Mouse (Mus musculus) heart, embryonic 10.5 days (tissue): ENCODE data around the gene Rita1. TPM values are rescaled to one million over a fixed set of nuclear protein-coding genes. Genes with fewer than 3 reads are reported as not detected.

Source experiments
- DNase-seq: peaks from one replicate; pipeline ENCODE4 v3.0.0-alpha.2; 2017; ENCODE audit warnings: low spot score
- H3K27ac ChIP-seq: fragments of 300-500 bp; sonication (generic); 2 replicates; pipeline ENCODE4 v1.5.1; 2016; ENCODE audit warnings: mild to moderate bottlenecking
- H3K27me3 ChIP-seq: fragments of 300-500 bp; sonication (generic); 2 replicates; pipeline ENCODE4 v1.6.1; 2016; ENCODE audit warnings: mild to moderate bottlenecking; ENCODE audit not compliant: poor library complexity, insufficient read depth, severe bottlenecking
- H3K36me3 ChIP-seq: fragments of 300-500 bp; sonication (generic); 2 replicates; pipeline ENCODE4 v1.6.1; 2016; ENCODE audit warnings: mild to moderate bottlenecking, moderate library complexity
- H3K4me1 ChIP-seq: fragments of 300-500 bp; sonication (generic); 2 replicates; pipeline ENCODE4 v1.6.1; 2016; ENCODE audit warnings: mild to moderate bottlenecking
- H3K4me3 ChIP-seq: fragments of 300-500 bp; sonication (generic); 2 replicates; pipeline ENCODE4 v1.5.1; 2016; ENCODE audit warnings: mild to moderate bottlenecking, moderate library complexity
- H3K9me3 ChIP-seq: fragments of 300-500 bp; sonication (generic); 2 replicates; pipeline ENCODE4 v1.6.1; 2016; ENCODE audit warnings: mild to moderate bottlenecking, moderate library complexity
- WGBS: fragments of 180-500 bp; shearing (Covaris S2); methylation state at CpG from one replicate; pipeline ENCODE4 v1.1.7; 2016; 5-methylcytosine and 5-hydroxymethylcytosine counted together
- polyA plus RNA-seq: library from polyadenylated mRNA; unstranded; fragments of >200 nt; fragmentation: Nextera tagmentation; extraction: Ambion mirVana; gene quantifications from 2 replicates; pipeline ENCODE4 v1.2.1, GENCODE M21; 2016

Gene Rita1
- polyA plus RNA-seq, 1 experiment from 2014 or later = 11.0 TPM

DNA sequence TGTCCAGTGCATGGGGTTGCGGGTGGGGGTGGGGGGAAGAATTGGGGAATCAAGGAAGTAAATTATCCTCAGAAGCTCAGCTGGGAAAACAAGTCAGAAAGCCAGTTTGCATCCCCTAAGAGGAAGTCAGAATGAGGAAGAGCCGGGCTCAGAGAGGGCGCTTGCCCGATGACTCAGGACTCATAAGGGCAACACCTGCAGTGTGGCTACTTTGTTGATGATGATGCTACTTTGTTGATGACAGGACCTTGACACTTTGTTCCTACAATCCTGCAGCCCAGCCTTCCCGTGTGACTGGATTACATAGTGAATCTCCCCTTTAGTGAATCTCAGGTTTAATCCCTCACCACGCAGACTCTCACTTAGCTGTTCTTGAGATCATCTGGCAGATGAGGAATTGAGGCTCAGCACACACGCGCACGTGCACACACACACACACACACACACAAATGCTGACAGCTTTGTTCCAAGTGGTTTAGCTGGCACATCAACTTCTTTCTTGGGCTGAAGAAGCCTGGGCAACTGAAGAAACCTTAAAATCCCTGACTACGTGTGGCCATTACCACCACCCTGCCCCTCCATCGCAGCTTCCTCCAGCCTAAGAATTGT, 42.0 kb downstream of the Rita1 start:
- WGBS = 86% methylated on average over 11 of the region's 11 CpGs
- H3K4me3 ChIP-seq = no peak overlapping the region
- no peak for DNase-seq
- H3K9me3 ChIP-seq = no peaks in the 10 kb centered on the region
- peaks cover 78% of the 10 kb centered on the region for H3K4me1 ChIP-seq
- no peak overlapping the region for H3K27ac ChIP-seq
- H3K36me3 ChIP-seq = no peaks in the 10 kb centered on the region
- 0 out of 2 replicates have a peak, but pooled peaks cover 6% of the 10 kb centered on the region for H3K27me3 ChIP-seq

DNA sequence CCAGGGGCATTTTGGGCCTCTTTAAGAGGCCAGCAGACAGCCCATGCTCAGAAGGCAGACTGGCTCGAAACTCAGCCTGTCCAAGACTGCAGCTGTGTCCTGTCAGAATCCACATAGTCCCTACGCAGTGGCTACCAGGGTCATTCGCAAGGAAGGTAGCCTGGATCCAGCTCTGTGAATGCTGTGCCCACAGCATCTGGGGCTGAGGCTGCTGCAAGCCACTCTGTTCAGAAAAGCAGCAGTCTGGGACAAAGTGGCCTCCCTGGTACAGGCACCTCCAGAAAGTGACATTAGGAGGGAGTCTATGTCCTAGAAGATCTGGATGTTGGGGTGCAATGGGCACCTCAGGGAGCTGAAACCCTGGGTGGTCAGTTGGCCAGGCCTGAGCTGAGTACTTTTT, 42.6 kb downstream of the Rita1 start:
- WGBS = 75% methylated on average over 3 of the region's 3 CpGs
- 0 out of 2 replicates have a peak, but pooled peaks cover 6% of the 10 kb centered on the region for H3K27me3 ChIP-seq
- H3K9me3 ChIP-seq = no peaks in the 10 kb centered on the region
- DNase-seq = no peak
- peaks cover 78% of the 10 kb centered on the region for H3K4me1 ChIP-seq
- no peak overlapping the region for H3K4me3 ChIP-seq
- no peak overlapping the region for H3K27ac ChIP-seq
- no peaks in the 10 kb centered on the region for H3K36me3 ChIP-seq

DNA sequence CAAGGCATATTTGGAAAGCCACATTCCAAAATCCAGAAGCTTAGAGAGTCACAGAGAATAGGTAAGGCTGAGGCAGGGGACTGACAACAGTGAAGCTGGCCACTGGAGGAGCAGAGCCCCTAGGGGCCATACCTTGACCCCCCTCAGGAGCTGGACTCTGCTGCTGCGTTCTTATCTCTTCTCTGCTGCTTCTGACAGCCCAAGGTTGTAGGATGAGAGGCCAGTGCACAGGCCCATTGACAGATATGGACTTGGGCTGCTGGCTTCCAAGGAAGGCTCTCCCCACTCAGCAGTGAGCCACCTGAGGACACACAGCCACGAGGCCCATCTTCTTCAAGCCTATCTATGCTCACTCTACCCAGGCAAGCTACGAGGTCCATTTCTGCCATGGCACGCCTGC, 43.4 kb downstream of the Rita1 start:
- Histone ChIP-seq H3K4me1 (peaks cover 78% of the 10 kb centered on the region), H3K27me3 (0 out of 2 replicates have a peak, but pooled peaks cover 6% of the 10 kb centered on the region), H3K4me3 (no peak overlapping the region), H3K36me3 (no peaks in the 10 kb centered on the region), H3K27ac (peak overlapping the region; percentile 82; the same call in 1 of the 2 replicates), H3K9me3 (no peaks in the 10 kb centered on the region)
- no peak for DNase-seq
- 63% methylated on average over 4 of the region's 4 CpGs for WGBS

DNA sequence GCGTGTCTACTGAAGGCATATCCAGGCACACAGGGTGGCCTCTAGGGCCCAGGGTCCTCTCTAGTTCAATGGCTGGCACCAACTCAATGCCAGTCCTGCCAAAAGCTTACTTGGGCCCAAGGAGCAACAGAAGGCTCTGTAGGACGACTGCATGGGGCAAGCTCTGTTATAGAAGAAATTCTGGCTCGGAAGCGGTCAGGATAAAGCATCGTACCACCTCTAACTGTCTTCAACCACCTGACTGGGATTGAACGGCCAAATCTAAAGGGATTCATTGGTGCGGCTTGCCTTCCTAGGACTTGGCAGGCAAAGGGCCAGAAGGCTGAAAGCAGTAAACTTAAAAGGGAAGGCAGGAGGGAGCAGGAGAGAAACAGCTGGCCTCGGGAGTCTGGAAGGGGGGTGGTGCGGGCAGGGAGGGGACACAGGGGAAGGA, 44.0 kb downstream of the Rita1 start:
- WGBS = 72% methylated on average over 9 of the region's 9 CpGs
- DNase-seq = no peak
- Histone ChIP-seq H3K27ac (peak overlapping the region; percentile 82), H3K36me3 (no peaks in the 10 kb centered on the region), H3K4me1 (peaks cover 84% of the 10 kb centered on the region), H3K4me3 (no peak overlapping the region), H3K27me3 (0 out of 2 replicates have a peak, but pooled peaks cover 6% of the 10 kb centered on the region), H3K9me3 (no peaks in the 10 kb centered on the region)

DNA sequence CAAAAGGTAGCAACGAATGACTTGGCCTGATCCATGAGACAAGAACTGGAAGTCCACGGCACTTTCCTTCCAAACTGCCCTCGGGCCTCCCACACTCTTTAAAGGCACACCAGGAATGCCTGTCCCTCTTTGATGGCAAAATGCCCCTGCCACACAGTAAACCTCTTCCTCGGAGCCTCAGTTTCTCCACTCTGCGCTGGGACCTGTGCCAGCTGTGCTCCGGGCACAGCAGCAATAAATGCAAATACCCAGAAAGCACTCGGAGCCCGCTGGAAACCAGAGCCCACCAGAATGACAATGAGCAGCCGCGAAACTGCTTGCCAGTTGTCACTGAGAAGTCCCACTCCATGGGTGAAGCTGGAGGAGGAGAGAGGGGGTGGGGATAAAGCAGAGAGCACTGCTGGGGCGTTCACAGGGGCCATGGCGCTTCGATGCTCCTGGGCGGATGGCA, 44.6 kb downstream of the Rita1 start:
- peak overlapping the region; percentile 82 for H3K27ac ChIP-seq
- DNase-seq = no peak

DNA sequence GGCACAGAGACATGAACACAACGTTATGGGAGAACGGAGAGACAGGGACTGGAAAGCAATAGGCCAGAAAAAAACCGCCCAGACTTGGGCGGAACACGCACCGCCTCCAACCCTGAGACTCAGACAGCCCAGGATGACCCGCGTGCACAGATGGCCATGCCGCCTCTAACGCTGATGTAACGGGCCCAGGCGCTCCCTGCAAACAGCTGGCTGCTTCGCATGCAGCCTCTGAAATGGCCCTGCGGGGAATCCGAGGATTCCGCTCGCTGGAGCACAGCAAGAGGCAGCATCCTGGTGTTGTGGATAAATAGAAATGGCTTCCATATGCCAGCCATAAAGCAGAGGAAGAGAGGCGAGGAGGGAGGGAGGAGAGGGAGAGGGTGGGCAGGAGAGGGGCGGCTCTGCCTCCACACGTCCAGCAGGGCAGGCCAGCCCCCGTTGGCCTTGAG, 45.1 kb downstream of the Rita1 start:
- Histone ChIP-seq H3K4me3 (no peak overlapping the region; the same call in 1 of the 2 replicates), H3K27ac (peak overlapping the region; percentile 82), H3K27me3 (0 out of 2 replicates have a peak, but pooled peaks cover 6% of the 10 kb centered on the region), H3K4me1 (peaks cover 92% of the 10 kb centered on the region), H3K36me3 (no peaks in the 10 kb centered on the region), H3K9me3 (no peaks in the 10 kb centered on the region)
- WGBS = 44% methylated on average over 21 of the region's 21 CpGs
- no peak for DNase-seq

More for the DNA sequence above, 44.6 kb downstream of the Rita1 start:
- 0 out of 2 replicates have a peak, but pooled peaks cover 6% of the 10 kb centered on the region for H3K27me3 ChIP-seq
- H3K9me3 ChIP-seq = no peaks in the 10 kb centered on the region
- no peaks in the 10 kb centered on the region for H3K36me3 ChIP-seq
- H3K4me3 ChIP-seq = no peak overlapping the region; the same call in 1 of the 2 replicates
- H3K4me1 ChIP-seq = peaks cover 90% of the 10 kb centered on the region
- WGBS = 64% methylated on average over 14 of the region's 14 CpGs

DNA sequence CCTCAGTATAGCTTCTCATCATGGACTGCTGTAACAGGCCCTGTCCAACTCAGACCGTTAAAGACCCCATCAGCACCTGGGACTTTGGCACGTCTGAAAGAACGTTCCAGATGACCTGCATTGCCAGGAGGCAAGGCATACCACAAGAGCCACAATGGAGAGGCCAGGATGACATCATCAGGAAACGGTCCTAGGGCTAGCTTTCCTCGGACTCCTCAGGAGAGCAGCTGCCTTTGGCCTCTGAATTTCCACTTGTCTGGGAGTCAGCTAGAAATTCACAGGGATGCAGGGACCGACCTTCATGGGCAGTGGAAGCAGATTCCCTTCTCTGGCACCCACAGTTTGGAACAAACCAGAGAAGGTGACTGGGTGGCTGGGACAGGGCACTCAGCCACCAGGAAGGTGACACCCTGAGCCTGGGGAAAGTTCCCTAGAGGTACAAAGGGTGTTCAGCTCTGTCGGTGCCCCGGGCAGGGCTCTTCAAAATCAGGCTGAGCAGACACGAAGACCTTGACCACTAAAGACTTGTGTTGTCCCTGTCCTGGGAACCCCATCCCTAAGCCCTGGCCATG, 45.6 kb downstream of the Rita1 start:
- H3K4me1 ChIP-seq = peaks cover 89% of the 10 kb centered on the region
- 0 out of 2 replicates have a peak, but pooled peaks cover 6% of the 10 kb centered on the region for H3K27me3 ChIP-seq
- no peaks in the 10 kb centered on the region for H3K9me3 ChIP-seq
- DNase-seq = no peak
- H3K27ac ChIP-seq = peak overlapping the region; percentile 82
- 44% methylated on average over 9 of the region's 9 CpGs for WGBS
- no peak overlapping the region for H3K4me3 ChIP-seq
- H3K36me3 ChIP-seq = no peaks in the 10 kb centered on the region

DNA sequence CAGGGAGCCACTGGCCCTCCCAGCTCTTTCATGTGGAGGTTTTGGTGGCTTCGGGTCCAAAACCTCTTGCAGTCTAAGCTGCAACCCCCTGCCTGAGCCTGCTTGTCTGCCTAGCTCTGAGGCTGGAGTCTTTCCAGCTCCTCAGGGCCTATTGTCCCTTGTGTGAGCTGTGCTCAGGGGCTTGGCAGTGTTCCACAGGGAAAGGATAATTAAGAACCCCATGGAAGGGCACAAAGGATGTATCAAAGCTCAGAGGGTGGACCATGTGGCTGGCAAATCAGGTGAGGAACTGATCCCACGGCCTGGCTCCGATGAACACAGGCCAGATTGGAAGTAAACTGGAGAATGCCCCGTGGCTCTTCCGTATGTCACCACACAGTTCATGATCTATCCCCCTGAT, 46.3 kb downstream of the Rita1 start:
- peak overlapping the region; percentile 82 for H3K27ac ChIP-seq
- 0 out of 2 replicates have a peak, but pooled peaks cover 6% of the 10 kb centered on the region for H3K27me3 ChIP-seq
- no peaks in the 10 kb centered on the region for H3K36me3 ChIP-seq
- H3K4me3 ChIP-seq = no peak overlapping the region
- peaks cover 84% of the 10 kb centered on the region for H3K4me1 ChIP-seq
- no peaks in the 10 kb centered on the region for H3K9me3 ChIP-seq
- WGBS = 76% methylated on average over 5 of the region's 5 CpGs
- DNase-seq = no peak

DNA sequence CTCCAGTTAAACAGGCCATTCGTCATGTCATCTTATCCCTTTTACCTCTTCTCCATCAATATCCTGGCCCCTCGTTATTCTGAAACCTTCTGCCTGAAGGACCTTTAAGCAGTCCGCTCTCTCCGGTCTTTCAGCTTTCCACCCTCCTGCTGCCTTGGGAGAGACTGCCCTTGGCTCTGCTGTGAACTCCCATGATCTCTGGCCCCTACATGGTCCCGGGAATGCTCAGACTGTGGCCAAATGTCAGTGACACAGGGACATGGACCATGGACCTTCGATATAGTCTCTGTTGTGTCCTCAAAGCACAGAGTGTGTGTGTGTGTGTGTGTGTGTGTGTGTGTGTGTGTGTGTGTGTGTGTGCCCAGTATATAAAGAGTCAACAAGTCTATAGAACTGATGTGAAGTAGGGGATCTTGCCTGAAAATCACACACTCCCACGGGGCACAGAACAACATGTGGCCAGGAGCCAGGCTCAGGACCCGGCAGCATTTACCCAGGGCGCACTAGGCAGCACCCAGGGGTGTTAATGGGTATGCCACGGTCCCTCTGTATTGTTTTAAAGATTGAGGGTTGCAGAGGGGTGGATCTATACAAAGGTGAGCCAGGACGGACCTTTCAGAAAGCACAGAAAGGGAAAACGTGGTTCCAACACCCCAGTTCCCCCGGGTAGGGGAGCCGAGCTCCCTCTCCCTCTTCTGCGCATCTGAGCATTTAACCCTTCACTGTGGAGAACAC, 47.1 kb downstream of the Rita1 start:
- WGBS = 63% methylated on average over 15 of the region's 15 CpGs
- 0 out of 2 replicates have a peak, but pooled peaks cover 6% of the 10 kb centered on the region for H3K27me3 ChIP-seq
- no peak for DNase-seq

DNA sequence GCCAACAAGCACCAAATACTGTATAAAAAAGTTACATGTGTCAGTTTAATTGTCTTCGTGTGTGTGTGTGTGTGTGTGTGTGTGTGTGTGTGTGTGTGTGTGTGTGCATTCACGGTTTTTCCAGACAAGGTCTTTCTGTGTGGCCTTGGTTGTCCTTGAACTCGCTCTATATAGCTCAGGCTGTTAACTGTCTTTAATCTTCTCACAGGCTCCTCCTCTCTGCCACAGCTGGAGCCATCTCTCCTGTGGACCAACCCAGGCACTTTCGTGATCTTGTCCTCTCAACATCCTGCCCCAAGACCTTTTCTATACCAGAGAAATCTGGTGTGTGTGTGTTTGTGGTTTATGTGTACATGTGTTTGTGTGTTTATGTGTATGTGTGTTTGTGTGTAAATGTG, 48.5 kb downstream of the Rita1 start:
- WGBS = 43% methylated on average over 4 of the region's 4 CpGs
- Histone ChIP-seq H3K4me3 (peak overlapping the region; percentile 18; the same call in 1 of the 2 replicates), H3K4me1 (peaks cover 82% of the 10 kb centered on the region)

More for the DNA sequence above, 47.1 kb downstream of the Rita1 start:
- H3K27ac ChIP-seq = peak overlapping the region; percentile 82
- H3K4me3 ChIP-seq = no peak overlapping the region
- no peaks in the 10 kb centered on the region for H3K9me3 ChIP-seq
- H3K4me1 ChIP-seq = peaks cover 84% of the 10 kb centered on the region
- H3K36me3 ChIP-seq = no peaks in the 10 kb centered on the region

DNA sequence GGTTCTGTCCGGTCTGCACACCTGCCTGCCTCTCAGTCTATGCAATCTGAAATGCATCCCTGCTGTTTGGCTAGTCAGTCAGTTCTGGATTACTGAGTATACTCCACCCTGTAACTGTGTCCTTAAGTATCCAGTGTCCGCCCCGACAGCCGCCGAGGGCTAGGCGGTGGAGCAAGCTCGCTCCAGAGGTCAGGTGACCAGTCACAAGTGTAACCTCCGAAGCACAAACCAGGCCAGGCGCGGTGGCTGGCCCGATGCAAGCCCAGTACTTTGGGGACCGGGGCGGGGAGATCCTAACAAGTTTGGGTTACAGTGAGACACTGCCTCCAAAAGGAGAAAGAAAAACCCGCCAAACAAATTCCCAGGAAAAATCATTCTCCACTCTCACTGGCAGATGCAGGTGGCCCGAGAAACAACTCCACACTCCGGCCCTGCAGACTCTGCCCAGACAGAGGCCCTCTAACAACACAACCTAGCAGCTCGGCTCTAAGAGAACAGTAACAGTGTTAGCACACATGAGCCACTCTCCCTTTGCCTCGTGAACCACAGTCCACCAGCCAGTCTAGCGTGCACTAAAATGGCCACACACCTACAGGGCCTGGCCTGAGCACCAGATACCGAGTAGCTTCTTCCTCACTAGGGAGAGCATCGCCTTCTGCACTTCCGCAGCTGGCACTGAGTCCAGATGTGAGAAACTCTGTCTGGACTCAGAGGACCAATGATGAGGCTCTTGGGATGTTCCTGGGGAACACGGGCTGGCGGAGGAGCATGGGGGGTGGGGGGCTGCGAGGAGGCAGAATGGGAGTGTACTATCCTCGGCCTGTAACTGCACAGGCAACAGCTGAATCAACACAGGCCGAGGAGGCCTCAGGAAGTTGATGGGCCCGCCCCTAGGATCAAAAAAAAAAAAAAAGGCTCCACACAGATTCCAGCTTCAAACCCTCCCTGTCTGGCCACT, 49.2 kb downstream of the Rita1 start:
- H3K27me3 ChIP-seq = 0 out of 2 replicates have a peak, but pooled peaks cover 4% of the 10 kb centered on the region
- peaks cover 82% of the 10 kb centered on the region for H3K4me1 ChIP-seq
- H3K27ac ChIP-seq = peak overlapping the region; percentile 84
- H3K36me3 ChIP-seq = 0 out of 2 replicates have a peak, but pooled peaks cover under 1% of the 10 kb centered on the region
- WGBS = 49% methylated on average over 28 of the region's 28 CpGs
- no peaks in the 10 kb centered on the region for H3K9me3 ChIP-seq
- peak overlapping the region; percentile 18; the same call in 1 of the 2 replicates for H3K4me3 ChIP-seq
- no peak for DNase-seq

More for the DNA sequence above, 48.5 kb downstream of the Rita1 start:
- Histone ChIP-seq H3K36me3 (no peaks in the 10 kb centered on the region), H3K27ac (peak overlapping the region; percentile 84), H3K27me3 (0 out of 2 replicates have a peak, but pooled peaks cover 6% of the 10 kb centered on the region), H3K9me3 (no peaks in the 10 kb centered on the region)
- no peak for DNase-seq
